Mouse (Mus musculus) hindbrain, embryonic 10.5 days (tissue): ENCODE measurements around the gene Gm9945. TPM values are rescaled to one million over a fixed set of nuclear protein-coding genes. Genes with fewer than 3 reads are reported as not detected.
A peak's percentile ranks its signal among the peaks of the same experiment; 100 is the strongest.

Source experiments
- DNase-seq: peaks from one replicate; pipeline ENCODE4 v3.0.0-alpha.2; 2017; ENCODE audit warnings: low spot score
- H3K27ac ChIP-seq: fragments of 300-500 bp; sonication (generic); 2 replicates; pipeline ENCODE4 v1.5.1; 2016; ENCODE audit warnings: mild to moderate bottlenecking, moderate library complexity
- H3K27me3 ChIP-seq: fragments of 300-500 bp; sonication (generic); 2 replicates; pipeline ENCODE4 v1.6.1; 2016; ENCODE audit warnings: mild to moderate bottlenecking; ENCODE audit not compliant: poor library complexity, insufficient read depth, severe bottlenecking
- H3K36me3 ChIP-seq: fragments of 300-500 bp; sonication (generic); 2 replicates; pipeline ENCODE4 v1.6.1; 2016; ENCODE audit warnings: mild to moderate bottlenecking, moderate library complexity
- H3K4me1 ChIP-seq: fragments of 300-500 bp; sonication (generic); replicated peaks from 2 replicates; pipeline ENCODE4 v1.6.1; 2016; ENCODE audit warnings: mild to moderate bottlenecking
- H3K4me3 ChIP-seq: fragments of 300-500 bp; sonication (generic); 2 replicates; pipeline ENCODE4 v1.5.1; 2016; ENCODE audit warnings: mild to moderate bottlenecking, moderate library complexity
- H3K9me3 ChIP-seq: fragments of 300-500 bp; sonication (generic); 2 replicates; pipeline ENCODE4 v1.6.1; 2016; ENCODE audit warnings: mild to moderate bottlenecking, moderate library complexity
- WGBS: fragments of 180-500 bp; shearing (Covaris S2); methylation state at CpG from one replicate; pipeline ENCODE4 v1.1.7; 2016; 5-methylcytosine and 5-hydroxymethylcytosine counted together
- polyA plus RNA-seq: library from polyadenylated mRNA; unstranded; fragments of >200 nt; fragmentation: Nextera tagmentation; extraction: Ambion mirVana; gene quantifications from 2 replicates; pipeline ENCODE4 v1.2.1, GENCODE M21; 2016

Gm9945 gene
- polyA plus RNA-seq, 1 experiment from 2014 or later, result not detected

DNA sequence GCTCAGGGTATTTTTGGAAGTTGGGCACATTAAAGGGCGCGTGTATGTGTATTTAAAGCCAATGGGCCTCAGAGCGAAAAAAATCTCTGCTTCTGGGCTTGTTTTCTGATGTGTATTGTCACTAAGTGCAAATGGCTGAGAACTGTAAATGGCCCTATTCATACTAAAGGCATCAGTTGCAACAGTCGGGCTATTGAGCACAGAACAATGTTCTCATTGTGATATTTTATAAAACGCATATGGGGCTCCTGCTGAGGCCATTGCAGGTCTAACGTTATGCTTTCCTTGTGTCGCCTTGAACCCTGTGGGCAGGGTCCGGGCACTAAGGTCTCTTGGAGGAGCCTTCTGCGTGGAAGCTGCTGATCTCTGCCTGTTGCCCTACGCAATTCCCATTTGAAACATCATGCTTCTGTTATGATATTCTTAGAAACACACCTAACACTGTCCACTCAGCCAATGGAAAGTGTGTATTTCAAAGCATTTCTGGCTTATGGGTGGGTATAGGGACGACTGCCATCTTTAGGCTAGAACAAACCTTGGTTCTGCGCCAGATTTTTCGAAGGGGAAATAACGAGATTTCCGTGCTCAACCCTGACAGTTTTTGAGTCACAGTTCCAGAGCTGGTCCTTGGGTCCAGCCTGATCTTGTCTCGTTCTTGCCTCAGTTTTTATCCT lies 10.5 kb upstream of the Gm9945 start:
- no peak for DNase-seq
- 41% methylated on average over 16 of the region's 16 CpGs for WGBS
- no peaks in the 10 kb centered on the region for H3K36me3 ChIP-seq

DNA sequence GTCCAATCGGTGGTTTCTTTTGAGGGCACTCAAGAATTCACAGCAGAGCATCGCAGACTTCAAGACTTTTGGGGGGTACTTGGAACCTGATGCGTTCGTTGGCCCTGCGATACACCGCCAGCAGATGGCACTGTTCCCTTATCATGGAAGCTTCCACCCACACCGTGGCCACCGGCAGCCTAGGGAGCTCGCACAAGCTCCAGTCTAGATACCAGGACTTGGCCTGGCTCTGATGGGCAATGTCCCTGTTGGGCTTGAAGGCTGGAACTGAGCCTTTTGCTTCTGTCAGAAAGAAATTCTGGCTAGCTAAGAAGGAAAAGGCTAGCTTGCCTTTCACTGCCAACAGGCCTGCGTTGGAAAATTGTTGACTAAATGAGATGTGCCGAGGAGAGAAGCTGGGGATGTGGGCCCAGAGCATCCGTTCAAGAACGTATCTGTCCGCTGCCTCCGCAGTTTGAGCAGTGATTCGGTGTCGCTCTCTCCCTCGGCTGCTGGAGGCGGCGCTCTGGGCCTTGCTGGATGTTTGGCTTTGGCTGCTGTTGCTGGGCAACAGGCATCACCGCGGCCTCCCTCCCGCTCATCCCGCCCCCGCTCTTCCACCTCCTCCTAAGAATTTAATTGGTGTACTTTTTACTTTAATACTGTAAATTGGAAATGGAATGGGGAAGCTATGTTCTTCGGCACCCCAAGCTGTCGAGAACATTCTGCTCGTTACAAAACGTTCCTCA lies 9.8 kb upstream of the Gm9945 start, which contains the start of gene Gm9837:
Gm9837 (minus strand) TSS at position 512 of the 728 bp plus-strand sequence.
- Histone ChIP-seq H3K4me1 (peaks cover 36% of the 10 kb centered on the region), H3K27ac (no peak within 1 kb of the TSS), H3K9me3 (no peaks in the 10 kb centered on the region), H3K36me3 (no peaks in the 10 kb centered on the region), H3K27me3 (peaks cover 97% of the 10 kb centered on the region), H3K4me3 (peak within 1 kb of the TSS; percentile 34)
- 4% methylated on average over 29 of the region's 29 CpGs for WGBS
- DNase-seq, result peak; percentile 91

More for the DNA sequence above, 10.5 kb upstream of the Gm9945 start:
- H3K27ac ChIP-seq, result no peak overlapping the region
- peaks cover 36% of the 10 kb centered on the region for H3K4me1 ChIP-seq
- peaks cover 5% of the 10 kb centered on the region; the same call in 1 of the 2 replicates for H3K9me3 ChIP-seq
- peaks cover 97% of the 10 kb centered on the region for H3K27me3 ChIP-seq
- peak overlapping the region; percentile 34 for H3K4me3 ChIP-seq

DNA sequence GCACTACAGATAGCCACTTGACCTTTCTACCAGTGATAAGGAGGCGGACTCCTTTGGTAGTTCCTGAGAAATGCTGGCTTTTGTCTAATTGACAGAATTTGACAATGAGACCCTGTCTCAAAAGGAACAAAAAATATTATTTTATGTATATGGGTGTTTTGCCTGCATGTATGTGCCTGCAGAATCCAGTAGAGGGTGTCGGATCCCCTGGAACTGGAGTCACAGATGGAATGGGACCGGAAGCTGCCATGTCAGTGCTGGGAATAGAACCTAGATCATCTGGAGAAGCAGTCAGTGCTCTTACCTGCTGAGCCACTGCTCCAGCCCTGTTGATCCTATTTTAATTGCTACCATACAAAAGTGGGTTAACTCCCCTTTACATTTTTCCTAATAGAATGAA lies 7.3 kb upstream of the Gm9945 start:
- DNase-seq, result no peak
- H3K36me3 ChIP-seq, result no peaks in the 10 kb centered on the region
- WGBS, result 76% methylated on average over 3 of the region's 3 CpGs
- no peaks in the 10 kb centered on the region for H3K9me3 ChIP-seq
- no peak overlapping the region for H3K27ac ChIP-seq
- peaks cover 97% of the 10 kb centered on the region for H3K27me3 ChIP-seq
- H3K4me1 ChIP-seq, result peaks cover 37% of the 10 kb centered on the region
- H3K4me3 ChIP-seq, result no peak overlapping the region

DNA sequence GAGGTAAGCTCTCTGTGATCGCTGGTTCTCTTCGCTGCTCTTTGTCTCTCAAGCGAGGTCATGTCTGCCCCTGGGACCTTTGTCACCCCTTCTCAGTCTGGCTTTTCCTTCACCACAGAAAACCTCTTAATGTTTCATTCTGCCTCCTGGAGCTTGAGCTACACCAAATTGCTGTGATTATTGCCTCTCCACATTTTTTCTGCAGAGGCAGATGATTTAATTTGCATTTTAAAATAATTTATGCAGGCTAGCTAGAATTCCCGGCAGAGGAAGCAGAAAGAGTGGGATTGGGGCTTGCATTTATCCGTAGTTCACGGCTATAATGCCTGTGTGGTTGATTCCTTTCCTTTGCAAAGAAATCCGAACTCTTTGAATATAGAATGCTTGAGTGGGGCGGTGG lies 4.3 kb upstream of the Gm9945 start:
- WGBS, result 24% methylated on average over 8 of the region's 8 CpGs
- peaks cover 100% of the 10 kb centered on the region for H3K27me3 ChIP-seq
- H3K27ac ChIP-seq, result 0 out of 2 replicates have a peak overlapping the region, but pooled peaks have one; percentile 23
- peak overlapping the region; percentile 28 for H3K4me3 ChIP-seq
- H3K36me3 ChIP-seq, result no peaks in the 10 kb centered on the region
- peaks cover 8% of the 10 kb centered on the region for H3K9me3 ChIP-seq
- DNase-seq, result no peak
- H3K4me1 ChIP-seq, result peaks cover 45% of the 10 kb centered on the region

DNA sequence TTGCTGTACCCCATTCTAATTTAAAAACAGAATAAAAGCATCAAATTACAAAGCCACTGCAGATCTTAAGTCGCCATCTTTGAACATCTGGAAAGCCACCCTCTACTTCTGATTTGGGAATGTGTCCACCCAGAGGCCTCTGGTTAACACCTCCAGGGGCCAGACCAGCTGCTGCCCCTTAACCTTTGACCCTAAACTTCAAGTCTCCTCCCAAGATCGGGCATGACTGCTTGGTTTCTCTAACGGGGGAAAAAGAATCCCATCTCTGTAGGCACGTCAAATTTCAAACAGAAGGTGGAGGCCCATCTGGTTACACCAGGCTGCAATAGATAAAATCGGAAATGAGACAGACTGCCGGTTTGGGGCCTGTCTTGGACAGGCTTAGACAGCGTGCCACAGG lies 2.1 kb upstream of the Gm9945 start:
- Histone ChIP-seq H3K4me3 (0 out of 2 replicates have a peak overlapping the region, but pooled peaks have one; percentile 49), H3K9me3 (peaks cover 8% of the 10 kb centered on the region), H3K36me3 (no peaks in the 10 kb centered on the region), H3K27me3 (peaks cover 99% of the 10 kb centered on the region), H3K4me1 (peaks cover 37% of the 10 kb centered on the region), H3K27ac (no peak overlapping the region)
- WGBS, result 37% methylated on average over 7 of the region's 7 CpGs
- DNase-seq, result no peak

DNA sequence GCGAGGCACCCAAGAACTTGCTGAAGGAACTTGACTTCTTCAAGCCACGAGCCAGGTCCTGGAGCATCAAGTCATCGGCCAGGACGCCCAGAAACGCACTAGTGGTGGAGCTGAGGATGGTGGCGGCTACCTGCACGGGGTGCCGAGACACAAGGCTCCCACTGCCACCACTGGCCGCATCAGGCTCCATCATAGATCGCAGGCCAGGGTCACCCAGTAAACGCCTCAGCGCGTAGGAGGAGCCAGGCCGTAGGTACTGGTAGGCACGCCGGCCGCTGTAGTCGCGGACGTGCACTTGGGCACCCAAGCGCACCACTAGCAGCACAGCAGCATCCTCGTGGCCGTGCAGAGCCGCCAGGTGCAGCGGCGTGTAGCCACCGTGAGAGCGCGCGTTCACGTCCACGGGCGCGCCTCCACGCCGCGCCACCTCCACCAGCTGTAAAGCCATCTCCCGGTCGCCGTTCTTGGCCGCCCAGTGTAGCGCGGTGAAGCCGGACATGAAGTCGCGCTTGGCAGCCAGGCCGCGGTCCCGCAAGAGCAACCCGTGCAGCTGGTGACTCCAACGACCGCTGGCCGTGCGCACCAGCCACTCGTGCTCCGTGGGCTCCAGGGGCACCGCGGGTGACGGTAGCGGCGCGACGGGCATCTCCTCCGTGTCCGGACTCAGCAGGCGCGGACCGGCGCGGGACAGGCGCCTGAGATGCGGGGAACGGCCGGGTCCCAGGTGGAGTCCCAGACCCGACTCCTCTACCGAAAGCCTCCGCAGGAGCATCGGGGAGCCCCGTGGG lies 1.4 kb upstream of the Gm9945 start:
- Histone ChIP-seq H3K36me3 (no peaks in the 10 kb centered on the region), H3K27me3 (peaks cover 98% of the 10 kb centered on the region), H3K27ac (peak overlapping the region; percentile 70), H3K4me1 (peaks cover 37% of the 10 kb centered on the region), H3K9me3 (peaks cover 8% of the 10 kb centered on the region), H3K4me3 (peak overlapping the region; percentile 49)
- DNase-seq, result peak; percentile 60
- 5% methylated on average over 79 of the region's 79 CpGs for WGBS

DNA sequence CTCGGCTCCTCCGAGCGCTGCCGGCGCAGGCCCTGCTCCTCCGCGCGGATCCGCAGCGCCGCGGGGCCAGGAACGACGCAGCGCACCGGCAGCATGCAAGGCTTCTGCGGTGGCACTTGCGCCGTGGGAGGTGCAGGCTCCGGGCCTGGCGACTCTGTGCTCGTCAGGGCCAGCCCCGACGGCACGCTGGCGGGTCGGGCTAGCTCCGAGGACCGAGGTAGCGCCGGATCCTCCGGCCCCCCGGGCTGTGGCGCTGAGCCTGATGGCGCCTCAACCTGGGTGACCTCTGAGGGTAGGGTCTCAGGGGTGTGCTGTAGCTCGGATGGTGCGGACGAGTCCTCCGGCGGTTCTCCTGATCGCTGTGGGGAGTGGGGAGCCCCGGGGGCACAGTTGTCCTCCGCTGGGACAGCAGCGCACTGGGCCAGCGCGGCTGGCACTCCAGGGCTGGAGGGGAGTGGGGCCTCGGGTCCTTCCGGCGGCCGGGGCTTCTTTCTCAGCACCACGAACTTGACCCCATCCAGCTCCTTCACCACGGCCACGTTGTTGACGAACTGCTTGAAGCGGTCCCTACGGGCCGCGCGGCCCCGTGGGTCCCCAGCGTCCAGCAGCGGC lies 689 bp upstream of the Gm9945 start:
- peak; percentile 44 for DNase-seq
- 2% methylated on average over 62 of the region's 62 CpGs for WGBS
- H3K27ac ChIP-seq, result peak overlapping the region; percentile 70
- H3K27me3 ChIP-seq, result peaks cover 98% of the 10 kb centered on the region
- peaks cover 37% of the 10 kb centered on the region for H3K4me1 ChIP-seq
- peaks cover 8% of the 10 kb centered on the region for H3K9me3 ChIP-seq
- H3K4me3 ChIP-seq, result peak overlapping the region; percentile 49
- no peaks in the 10 kb centered on the region for H3K36me3 ChIP-seq

DNA sequence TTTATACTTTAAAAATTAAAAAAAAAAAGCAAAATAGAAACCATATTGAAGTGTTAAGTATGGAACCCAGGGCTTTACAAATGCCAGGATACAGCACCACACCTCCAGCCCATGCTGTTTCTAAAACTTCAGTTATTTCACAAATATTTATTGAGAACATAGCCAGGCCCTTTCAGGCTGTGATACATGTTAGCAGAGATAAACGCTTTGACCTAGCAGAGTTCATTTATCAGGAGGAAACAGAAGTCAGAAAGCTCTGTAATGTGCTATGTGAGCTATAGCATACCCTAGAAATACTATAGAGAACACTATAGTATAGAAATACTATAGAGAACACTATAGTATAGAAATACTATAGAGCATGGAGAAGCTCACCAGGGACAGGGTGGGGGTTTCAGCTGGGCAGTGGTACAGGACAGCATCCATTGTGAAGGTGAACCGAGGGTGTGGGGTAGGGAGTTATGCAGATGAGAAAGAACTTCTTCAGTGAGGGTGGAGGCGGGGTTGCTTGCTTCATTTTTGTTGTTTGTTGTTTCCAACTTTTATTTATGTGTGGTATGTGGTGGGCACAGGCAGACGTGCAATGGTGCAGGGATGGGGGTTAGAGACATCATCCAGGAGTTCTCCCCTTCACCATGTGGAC lies 1.2 kb downstream of the Gm9945 start:
- Histone ChIP-seq H3K36me3 (no peaks in the 10 kb centered on the region), H3K27me3 (peaks cover 98% of the 10 kb centered on the region), H3K9me3 (peaks cover 8% of the 10 kb centered on the region), H3K27ac (no peak overlapping the region), H3K4me3 (no peak overlapping the region), H3K4me1 (peaks cover 26% of the 10 kb centered on the region)
- 72% methylated on average over 4 of the region's 4 CpGs for WGBS
- DNase-seq, result no peak

DNA sequence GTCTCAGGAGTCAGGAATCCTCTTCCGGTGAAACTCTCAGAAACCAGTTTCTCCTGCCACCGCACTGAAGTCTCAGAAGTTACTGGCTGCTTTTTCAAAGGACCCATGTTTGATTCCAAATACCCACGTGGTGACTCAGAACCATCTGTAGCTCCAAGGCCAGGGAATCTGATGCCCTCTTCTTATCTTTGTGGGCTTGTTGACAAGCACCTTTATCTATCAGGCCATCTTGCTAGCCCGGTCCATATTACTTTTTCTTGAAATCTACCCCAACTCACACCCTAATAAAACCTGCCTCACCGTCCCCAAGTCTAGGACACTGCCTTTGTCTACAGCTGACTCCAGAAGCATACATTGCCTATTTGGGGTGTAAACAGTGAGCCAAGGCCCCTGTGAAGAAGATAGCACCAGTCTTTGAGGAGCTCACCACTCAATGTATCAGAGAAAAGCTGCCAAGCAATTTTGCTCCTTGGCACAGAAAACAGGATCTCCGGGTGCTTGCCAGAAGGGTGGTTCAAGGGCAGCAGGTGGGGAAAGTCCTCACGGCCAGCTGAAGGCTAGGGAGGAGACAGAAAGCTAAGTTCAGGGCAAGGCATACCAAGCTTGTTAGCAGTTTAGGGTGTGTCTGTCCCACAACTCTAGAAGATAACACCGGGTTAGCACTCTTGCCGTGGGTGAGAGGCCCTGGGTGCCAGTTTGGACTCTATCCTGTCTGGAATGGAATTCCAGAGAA lies 3.4 kb downstream of the Gm9945 start:
- Histone ChIP-seq H3K27ac (no peak overlapping the region), H3K27me3 (peaks cover 98% of the 10 kb centered on the region), H3K4me3 (no peak overlapping the region), H3K9me3 (peaks cover 8% of the 10 kb centered on the region), H3K4me1 (peaks cover 33% of the 10 kb centered on the region), H3K36me3 (no peaks in the 10 kb centered on the region)
- DNase-seq, result no peak
- WGBS, result 77% methylated on average over 9 of the region's 9 CpGs

DNA sequence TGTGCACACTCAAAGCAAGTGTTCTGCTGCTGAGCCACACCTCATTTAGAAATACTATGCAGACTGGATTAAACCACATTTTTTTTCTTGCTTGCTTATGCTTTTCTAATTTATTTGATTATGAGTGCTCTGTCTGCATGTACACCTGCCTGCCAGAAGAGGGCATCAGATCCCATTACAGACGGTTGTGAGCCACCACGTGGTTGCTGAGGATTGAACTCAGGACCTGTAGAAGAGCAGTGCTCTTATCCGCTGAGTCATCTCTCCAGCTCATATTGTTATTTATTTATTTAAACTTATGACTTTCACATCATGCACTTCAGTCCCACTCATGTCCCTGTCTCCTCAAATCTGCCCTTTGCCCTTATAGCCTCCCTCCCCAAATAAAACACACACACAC lies 5.8 kb downstream of the Gm9945 start:
- 49% methylated on average over 3 of the region's 3 CpGs for WGBS
- Histone ChIP-seq H3K4me3 (no peak overlapping the region), H3K4me1 (peaks cover 29% of the 10 kb centered on the region), H3K36me3 (no peaks in the 10 kb centered on the region), H3K27ac (no peak overlapping the region), H3K9me3 (no peaks in the 10 kb centered on the region), H3K27me3 (peaks cover 96% of the 10 kb centered on the region)
- no peak for DNase-seq

DNA sequence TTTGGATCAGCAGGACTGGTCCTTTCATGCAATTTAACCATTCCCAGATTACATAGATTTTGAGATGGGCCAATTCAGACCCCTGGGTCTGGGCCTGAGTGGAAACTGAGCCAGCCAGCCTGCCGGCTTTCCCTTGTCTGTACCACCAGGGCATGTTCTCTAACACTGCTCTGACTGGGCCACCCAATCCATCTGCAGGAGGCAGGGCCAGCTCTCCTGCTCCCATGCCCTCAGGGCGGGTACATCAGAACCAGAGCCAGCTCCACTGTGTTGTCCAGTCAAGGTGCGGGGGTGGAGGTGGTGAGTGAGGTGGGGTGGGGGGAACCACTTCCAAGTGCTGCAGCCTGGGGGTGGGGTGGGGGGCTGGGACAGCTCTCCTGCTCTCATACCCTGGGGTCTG lies 6.4 kb downstream of the Gm9945 start:
- Histone ChIP-seq H3K27ac (no peak overlapping the region), H3K36me3 (no peaks in the 10 kb centered on the region), H3K27me3 (peaks cover 96% of the 10 kb centered on the region), H3K4me3 (no peak overlapping the region), H3K4me1 (peaks cover 34% of the 10 kb centered on the region), H3K9me3 (no peaks in the 10 kb centered on the region)
- no peak for DNase-seq
- 59% methylated on average over 3 of the region's 3 CpGs for WGBS
